Mouse (Mus musculus): Measurements from ENCODE around the gene Dlgap1.

Gene Dlgap1

DNA sequence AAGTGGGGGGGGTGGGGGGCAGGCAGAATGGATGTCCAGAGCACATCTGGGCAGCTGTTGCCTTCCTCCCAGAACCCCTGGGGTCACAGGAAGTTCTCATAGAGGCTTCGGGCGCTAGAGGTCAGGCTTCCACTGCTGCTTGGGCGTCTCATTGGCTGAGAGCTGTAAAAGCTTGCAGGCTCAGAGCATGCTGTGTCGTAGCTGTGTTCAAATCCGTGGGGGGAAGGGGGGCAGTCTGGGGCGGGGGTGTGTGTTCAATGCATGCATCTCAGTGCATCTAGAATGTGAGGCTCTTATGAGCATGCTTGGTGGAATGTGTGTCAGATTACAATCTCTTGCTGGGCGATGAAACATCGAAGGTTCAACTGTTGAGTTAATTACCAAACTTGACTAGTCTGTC is 751.9 kb downstream of the Dlgap1 start:
- in situ Hi-C loops (cut with MboI, MseI) = no loop called here

DNA sequence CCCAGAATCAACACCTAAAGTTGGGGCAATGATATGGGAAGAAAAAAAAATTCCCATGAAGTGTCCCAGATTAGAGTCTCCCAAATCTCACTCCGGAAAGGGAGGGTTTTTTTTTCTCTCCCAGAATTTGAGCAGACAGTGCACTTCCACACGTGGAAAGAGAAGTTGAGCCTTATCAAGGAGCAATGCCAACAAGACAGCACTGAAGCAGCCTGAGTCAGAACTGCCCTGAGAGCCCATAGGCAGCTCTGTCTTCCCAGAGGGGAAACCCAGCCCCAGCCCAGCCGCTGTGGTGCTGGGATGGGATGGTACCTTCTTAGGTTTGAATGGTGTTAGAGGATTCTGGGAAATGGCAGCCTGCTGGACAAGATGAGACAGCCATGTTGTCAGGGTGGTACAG is 753.3 kb downstream of the Dlgap1 start:
- in situ Hi-C loops (cut with MboI, MseI) = no loop called here

DNA sequence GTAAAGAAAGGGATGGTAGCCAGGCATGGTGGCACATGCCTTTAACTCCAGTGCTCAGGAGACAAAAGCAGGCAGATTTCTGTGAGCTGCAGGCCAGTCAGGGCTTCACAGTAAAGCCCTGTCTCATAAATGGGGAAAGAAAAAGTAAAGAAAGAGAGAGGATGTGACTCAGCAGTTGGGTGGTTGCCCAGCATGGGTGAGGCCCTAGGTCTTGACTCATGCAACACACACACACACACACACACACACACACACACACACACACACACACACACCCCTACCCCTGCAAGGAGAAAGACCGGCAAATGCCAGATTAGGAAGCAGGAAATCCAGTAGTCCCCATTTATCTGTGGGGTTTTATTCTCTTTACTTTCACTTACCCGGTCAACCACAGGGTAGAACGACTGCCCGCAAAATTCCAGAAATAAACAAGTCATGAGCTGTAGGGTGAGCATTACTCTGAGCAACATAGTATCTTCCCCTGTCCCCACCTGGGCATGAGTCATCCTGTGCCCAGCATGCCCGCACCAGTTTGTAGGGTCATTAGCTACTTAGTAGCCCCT is 759.9 kb downstream of the Dlgap1 start:
- in situ Hi-C loops (cut with MboI, MseI) = no loop called here

DNA sequence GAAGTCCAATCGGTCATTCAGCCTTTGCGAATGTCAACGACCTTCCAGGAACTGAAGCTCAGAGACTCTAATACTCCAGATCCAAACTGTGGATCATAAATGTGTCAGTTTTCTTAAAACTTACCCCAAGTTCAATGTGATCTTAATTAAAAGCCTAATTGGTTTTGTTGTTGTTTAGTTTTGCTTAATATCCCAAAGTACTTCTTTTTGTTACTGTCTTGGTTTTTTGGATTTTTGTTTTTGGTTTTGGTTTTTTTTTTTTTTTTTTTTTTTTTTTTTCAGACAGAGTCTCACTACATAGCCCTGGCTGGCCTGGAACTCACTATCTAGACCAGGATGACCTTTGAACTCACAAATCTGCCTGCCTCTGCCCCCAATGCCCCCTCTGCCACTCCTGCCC is 765.9 kb downstream of the Dlgap1 start:
- in situ Hi-C loops (cut with MboI, MseI) = no loop called here

DNA sequence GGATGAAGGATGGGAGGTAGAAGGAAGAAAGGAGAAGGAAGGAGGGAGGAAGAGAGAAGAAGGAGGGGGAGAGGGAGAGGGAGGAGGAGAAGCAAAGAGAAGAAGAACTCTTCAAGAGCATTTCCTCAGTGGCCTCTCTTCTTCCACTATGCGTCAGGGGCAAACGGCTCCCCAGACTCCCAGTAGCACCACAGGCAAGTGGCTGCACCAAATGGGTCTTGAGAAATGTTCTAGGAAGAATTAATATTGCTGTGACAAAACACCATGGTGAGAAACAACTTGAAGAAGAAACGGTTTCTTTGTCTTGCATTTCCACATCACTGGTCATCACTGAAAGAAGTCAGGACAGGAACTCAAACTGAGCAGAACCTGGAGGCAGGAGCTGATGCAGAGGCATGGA is 766.5 kb downstream of the Dlgap1 start:
- in situ Hi-C loops (cut with MboI, MseI) = no loop called here

DNA sequence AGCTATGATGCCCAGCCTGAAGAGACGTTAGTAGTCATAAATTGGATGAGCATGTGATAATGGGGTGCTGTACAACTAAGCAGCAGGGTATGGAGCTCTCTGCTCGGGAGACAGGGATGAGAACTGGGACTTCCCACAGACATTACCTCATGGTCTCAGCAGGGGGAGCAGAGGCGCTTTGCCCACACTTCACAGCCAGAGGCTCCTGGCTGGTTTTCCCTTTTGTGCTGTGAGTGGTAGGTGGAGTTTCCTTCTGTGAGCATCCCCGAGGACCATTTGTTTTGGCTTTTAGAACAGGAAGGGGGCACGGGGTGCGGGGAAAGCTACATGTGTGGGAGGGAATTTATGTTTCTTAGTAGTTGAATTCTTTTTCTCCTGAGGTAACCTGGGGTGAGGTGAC is 768.6 kb downstream of the Dlgap1 start:
- in situ Hi-C loops (cut with MboI, MseI) = no loop called here

DNA sequence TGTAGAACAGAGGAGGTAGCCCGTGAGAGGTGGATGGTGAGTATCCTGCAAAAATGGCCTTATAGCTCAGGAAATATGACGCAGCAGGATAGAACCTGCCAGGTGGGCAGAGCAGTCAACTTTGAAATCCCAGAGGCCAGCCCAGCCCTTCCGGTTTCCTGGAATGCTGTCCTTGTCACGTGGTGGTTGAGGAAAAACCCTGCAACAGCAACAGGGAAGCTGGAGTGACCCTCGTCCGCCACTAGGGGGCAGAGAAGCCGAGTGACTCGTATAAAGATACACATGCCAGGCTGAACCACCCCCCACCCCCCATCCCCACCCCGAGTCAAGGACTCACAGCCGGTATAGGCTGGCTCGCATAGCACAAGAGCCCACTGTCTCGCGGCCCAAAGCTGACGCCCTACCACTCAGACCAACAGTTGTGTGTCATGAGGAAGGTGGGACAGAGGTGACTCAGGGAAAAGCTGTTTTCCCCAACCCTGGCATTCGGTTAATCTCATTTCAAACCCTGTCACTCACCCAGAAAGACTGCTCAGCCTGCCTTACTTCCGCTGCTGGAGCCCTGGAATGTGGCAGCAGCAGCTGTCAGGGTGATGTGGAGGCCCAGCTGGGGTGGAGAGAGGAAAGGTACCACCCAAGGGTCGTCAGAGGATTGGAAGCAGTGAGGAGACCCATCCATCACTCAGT is 769.4 kb downstream of the Dlgap1 start:
- in situ Hi-C loops (cut with MboI, MseI) = no loop called here

DNA sequence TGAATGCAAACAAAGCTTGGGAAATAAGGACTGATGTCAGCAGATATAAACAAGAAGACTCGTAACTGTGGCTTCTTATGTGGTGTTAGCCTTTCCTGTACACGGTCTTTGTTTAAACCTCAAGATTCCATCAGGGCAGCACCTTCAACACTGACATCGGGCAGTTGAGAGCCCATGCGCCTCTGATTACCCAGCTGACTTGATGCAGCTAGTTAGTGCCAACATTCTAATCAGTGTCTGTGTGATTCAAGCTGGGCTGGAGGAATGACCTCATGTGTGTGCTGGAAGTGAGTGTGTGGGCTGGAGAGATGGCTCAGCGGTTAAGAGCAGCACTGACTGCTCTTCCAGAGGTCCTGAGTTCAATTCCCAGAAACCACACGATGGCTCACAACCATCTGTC is 770.5 kb downstream of the Dlgap1 start:
- in situ Hi-C loops (cut with MboI, MseI) = no loop called here

DNA sequence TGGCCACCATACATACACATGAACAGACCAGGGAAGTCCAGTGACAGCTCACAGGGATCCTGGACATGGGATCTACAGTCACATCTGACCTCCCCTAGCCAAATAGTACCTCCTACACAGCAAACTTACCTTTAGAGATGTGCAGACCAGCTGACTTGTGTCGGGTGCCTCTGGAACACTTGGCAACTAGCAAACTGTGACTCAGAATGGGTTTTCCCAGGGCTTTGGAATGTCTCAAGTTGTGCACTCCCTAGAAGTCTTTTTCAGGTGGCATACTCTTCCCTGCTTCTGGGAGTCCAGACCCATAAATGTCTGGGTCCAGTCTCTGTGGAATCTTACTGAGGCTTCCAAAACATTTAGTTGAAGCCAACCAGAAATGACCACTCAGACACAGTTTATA is 772.8 kb downstream of the Dlgap1 start:
- in situ Hi-C loops (cut with MboI, MseI) = no loop called here

DNA sequence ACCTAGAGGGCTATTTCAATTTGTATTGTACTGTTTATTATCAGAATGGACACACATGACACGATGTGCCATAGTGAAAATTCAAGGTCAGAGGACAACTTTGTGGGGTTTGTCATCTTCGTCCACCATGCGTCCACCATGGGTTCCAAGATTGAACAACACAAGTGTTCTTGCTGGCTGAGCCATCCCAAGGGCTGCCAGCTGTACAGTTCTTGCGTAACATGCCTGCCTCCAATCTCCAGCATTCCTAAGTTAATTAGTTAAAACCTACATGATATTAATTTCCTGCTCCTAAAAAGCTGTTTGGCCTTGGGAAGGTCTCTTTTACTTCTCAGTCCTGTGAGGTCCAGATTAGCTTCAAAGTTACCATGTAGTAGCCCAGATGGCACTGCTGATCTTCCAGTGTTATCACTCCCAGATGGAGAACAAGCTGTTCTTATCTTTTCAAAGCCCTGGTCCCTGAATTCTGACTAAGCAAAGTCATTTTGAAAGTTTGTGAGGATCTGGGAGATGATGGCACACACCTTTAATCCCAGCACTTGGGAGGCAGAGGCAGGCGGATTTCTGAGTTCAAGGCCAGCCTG is 775.8 kb downstream of the Dlgap1 start:
- in situ Hi-C loops (cut with MboI, MseI) = no loop called here

DNA sequence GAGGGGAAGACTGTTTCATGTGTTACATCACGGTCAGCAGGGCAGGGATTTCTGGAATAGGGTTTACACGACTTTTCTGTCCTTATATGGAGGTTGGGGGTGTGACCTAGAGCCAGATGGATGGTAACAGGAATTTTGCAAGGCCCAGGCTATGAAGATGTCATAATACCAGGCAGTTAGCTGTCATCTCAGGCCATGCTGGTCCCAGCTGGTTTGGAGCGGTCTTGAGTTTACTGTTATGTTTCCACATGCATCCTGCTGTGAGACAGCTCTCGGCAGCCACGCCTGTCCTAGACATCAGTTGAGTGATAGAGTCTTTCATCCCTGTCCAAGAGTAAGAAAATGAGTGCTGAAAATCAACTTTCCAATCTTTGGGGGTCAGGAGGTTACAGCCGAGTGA is 776.5 kb downstream of the Dlgap1 start:
- in situ Hi-C loops (cut with MboI, MseI) = no loop called here

DNA sequence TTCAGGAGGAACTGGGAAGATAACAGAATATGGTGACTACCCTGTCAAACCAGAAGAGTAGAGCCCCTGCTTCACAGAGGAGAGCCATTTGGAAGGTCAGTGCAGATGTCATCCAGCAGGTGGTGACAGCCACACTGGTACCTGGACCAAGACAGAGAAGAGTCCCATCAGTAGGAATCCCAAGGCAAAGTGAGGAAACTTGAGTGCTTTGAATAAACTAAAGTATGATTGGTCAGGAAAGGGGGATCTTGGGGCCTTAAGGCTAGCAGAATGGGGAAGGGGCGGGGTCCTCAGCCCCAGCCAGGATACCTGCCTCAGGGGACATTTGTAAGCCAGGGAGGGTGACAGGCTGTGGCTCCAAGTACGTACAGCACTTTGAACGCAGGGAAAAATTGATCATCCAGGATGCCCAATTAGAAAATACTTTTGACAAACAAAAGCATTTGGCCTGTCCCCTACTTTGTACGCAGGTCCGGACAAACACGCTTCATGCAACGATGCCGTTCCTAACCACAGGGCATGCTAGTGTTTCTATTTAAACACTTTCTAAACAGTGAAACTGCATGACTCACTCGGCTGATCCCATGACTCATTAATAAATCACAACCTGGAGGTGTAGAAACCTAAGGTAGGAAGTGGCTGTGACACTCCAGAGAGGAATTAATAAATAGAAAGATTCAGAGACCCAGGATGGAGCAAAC is 777.7 kb downstream of the Dlgap1 start:
- in situ Hi-C loops (cut with MboI, MseI) = no loop called here

DNA sequence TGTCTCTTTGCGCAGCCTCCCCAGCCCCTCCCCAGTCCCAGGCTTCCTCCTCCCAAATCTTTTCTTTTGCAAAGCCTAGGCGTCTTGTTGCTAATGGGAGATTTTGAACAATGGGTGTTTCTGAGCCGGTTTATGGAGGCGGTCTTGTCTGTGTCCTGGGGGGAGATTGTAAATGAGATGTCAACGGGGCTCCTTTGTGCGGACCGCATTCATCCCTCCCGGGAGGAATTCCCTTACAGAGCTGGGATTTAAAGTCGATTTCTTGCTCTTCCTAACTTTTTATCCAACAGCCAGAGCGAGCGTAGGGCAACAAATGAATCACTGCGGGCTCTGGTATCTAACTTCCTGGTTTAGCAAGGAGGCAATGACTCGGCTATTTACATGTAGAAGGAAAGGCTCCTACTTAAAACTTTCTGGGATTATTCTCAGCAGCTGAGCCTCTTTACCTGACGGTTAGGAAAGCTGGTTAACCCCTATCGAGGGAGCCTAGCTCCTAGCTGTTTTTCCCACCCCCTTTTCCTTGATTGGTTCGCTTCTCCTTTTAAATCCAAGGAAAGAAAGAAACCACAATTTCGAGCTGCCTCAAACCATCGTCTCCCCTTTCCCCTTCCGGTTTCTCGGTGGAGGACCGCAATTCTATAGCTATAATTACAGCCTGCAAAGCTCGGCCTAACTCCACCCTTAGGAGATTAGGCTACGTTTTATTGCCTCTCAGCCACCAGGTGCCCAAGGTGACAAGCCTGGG is 779.0 kb downstream of the Dlgap1 start:
- in situ Hi-C loops (cut with MboI, MseI) = no loop called here

DNA sequence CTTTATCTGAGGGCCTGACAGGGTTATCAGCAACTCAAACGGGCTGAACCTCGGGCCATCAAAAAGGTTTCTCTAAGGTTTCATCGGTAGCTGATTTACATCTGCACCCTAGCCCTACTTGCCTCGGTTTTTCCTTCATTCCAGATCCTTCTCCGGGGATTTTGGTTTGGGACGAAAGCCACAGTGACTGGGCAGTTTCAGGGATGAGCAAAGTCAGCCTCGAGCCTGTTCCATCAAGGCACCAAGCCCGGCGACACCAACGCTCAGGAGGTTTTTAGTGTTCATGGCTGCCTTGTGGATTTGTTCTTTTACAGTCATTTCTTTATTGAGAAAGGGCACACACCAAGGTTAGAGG is 779.6 kb downstream of the Dlgap1 start:
- in situ Hi-C loops (cut with MboI, MseI) = no loop called here

DNA sequence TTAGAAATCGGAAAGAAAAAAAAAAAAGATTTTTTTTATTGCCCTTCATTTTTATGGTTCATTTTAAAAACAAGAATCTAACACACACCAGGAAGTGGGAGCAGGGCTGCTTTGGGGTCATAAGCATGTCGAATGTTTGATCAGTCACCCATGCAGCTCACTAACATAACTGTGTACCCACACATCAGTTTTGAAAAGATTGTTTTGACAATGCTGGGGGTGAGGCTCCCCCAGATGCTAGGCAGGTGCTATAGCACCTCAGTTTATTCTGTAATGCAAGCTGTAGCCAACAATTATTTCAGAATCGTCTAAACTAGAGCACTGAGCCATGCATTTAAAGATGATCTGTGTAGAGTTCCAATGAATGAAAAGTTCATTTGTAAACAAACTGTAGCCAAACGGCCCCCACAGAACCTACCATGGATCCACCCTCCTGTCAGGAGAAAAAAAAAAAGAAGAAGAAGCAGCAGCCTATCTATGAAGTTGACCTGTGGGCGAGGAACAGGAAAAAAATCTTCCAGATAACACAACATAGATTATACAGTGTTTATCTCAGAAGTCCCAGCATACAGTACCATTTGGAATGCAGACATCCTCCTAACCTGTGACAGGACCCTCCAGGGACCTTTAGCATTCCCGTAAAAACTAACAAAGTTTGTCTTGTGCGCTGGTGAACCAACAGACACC is 780.2 kb downstream of the Dlgap1 start:
- in situ Hi-C loops (cut with MboI, MseI) = no loop called here

DNA sequence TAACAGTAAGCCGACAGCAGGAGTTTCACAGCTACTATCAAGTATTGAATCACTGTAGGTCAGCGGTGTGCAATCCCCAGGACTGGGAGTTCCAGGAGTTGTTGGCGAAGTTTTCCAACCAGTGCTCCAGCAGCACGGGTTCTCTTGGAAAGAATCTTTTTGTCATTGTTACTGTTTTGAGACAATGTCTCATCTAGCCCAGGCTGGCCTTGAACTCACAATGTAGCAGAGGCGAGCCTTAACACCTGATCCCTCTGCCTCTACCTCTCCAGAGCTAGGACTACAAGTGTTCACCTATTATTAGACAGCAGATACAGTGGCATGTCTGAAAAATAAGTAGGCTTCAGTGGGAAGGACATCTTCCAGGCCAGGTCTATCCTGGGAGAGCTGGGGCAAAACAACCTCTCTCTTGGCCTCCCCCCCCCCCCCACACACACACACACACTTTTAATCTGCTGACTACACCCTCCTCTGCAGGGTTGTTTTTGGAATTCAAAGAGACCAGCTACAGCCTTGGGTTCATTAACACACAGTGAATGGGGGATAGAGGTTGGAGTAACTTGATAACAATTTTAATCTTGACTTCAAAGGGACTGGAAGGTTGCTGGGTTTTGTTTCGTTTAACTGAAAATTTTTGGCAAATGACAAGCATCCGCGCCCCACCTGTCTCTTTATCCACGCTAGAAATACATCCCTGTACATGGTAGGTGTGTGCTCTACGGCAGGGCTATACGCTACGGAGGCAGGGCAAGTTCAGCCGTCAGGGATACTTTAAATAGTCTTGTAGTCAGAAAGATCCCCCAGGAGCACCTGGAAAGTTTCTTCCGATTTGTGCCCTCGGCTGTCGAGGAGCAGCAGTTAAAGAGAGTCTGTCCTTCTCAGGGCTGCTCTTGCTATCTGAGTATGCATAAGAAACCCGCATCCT is 781.6 kb downstream of the Dlgap1 start:
- in situ Hi-C loops (cut with MboI, MseI) = loop anchor here (5.0 kb wide), 2 partner anchors 87 to 217 kb away; no protein-coding TSS in a partner anchor

DNA sequence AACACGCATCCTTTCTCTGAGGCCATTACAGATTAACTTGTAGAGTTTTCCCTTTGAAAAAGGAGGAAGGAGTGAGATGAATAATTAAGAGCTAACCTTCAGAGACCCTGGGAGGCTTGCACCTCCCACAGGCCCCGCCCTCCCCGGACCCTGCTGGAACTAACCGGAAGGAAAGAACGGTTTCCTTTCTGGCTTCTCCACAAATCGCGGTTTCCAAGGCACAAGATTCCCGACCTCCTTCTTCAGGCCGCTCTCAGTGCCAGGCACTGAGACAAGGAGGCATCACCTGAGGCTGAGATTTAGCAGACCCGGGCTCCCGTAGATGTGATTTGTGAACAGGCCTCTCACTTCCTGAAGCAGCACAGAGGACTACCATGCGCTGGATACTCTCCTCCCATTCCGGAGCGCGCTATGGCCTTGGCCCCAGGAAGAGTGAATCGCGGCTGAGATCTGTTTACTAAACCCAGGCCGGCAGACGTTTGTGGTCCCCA is 782.3 kb downstream of the Dlgap1 start:
- in situ Hi-C loops (cut with MboI, MseI) = loop anchor here (5.0 kb wide), 2 partner anchors 86 to 216 kb away; no protein-coding TSS in a partner anchor

DNA sequence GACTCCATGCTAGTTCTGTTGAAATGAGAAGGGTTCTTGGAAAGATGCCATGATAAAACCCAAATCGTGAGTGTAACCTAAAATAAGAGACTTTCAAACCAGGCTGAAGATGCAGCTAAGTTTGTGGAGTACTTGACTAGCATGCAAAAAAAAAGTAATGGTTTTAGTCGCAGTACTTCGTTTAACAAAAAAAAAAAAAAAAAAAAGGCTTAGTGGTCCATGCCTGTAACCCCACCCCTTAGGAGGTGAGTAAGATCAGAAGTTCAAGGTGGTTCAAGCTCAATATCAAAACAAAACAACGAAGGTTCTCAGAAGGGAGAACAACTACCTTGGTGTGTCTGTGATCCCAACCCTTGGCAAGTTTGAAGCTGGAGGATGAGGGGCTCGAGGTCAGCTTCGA is 782.8 kb downstream of the Dlgap1 start:
- in situ Hi-C loops (cut with MboI, MseI) = loop anchor here (5.0 kb wide), 2 partner anchors 86 to 216 kb away; no protein-coding TSS in a partner anchor

DNA sequence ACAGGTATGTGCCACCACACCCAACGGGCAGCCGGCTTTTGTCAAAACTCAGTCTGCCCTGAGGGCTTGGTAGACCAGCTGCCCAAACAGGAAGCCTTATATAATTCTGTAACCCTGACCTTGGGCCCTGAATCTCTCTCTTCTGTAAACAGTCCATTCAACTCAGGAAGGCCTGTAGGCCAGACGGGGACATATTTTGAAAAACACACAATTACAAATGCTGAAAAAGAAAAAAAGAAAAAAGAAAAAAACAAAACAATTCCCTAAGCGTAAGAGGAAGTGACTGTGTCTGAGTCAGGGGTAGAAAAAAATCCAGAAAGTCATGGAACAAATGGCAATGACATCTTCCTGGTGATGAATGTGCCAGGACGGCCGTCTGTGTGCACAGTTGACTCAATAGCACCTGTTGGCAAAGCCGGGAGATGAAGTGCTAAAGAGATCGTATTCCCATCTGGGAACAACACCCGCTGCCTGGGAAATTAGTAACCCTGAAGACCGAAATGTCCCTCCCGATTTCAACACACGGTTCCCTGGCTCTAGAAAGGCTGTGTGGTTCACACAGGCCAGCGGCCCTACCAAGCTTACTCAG is 784.7 kb downstream of the Dlgap1 start:
- in situ Hi-C loops (cut with MboI, MseI) = loop anchor here (5.0 kb wide), 2 partner anchors 84 to 214 kb away; no protein-coding TSS in a partner anchor

DNA sequence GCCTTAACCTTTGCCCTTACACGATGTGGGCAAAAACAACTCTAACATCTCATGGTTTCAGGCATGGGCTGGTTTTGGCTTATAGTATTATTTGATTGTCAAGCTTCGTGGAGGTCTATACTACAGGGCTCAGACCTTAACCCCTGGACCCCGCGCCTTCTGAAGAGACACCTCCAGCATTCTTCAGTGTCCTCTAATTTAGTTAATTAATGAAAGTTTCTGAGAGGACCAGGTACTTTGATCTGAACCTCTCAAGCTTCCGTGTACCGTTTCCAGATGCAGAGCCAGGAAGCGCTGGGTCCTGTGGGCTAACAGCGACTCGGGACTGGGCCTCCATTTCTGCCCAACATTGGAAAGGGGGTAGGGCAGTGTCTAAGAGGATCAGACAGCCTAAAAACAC is 785.2 kb downstream of the Dlgap1 start:
- in situ Hi-C loops (cut with MboI, MseI) = loop anchor here (5.0 kb wide), 2 partner anchors 83 to 213 kb away; no protein-coding TSS in a partner anchor

Measured in regulatory T cell (primary cell).